Mouse (Mus musculus): ENCODE measurements around the gene Zfand6. TPM values are rescaled to one million over a fixed set of nuclear protein-coding genes. Genes with fewer than 3 reads are reported as not detected.
A peak's percentile ranks its signal among the peaks of the same experiment; 100 is the strongest.

Zfand6 gene
- total RNA-seq (2014; rRNA removed) (82.5 and 104 TPM in 2 replicates), polyA plus RNA-seq (2015; fragmentation: Nextera tagmentation; extraction: Ambion mirVana) (141 and 152 TPM in 2 replicates)

- under 1% methylated on average over 77 of the region's 87 CpGs for WGBS
- Histone ChIP-seq H3K36me3 (ENCODE audit: insufficient read depth, low read length) (no peaks in the 10 kb centered on the region), H3K4me2 (ENCODE audit: low read depth, low read length) (peak within 1 kb of the TSS; percentile 85), H3K4me1 (ENCODE audit: insufficient read depth, low read length) (0 out of 2 replicates have a peak, but pooled peaks cover 7% of the 10 kb centered on the region), H3K27me3 (ENCODE audit: insufficient read depth, low read length) (no peaks in the 10 kb centered on the region), H3K9me3 (ENCODE audit: low read length) (no peaks in the 10 kb centered on the region), H3K9ac (replicated peaks; ENCODE audit: low read length) (peak within 1 kb of the TSS; percentile 56), H3K27ac (peak within 1 kb of the TSS; percentile 71; the same call in 1 of the 2 replicates), H3K4me3 (ENCODE audit: low read length) (peak within 1 kb of the TSS; percentile 95)
- DNase-seq (ENCODE audit: low spot score) (peak; percentile 99), ATAC-seq (peak; percentile 99)
- no peak for TF ChIP-seq CTCF (IDR thresholded peaks at IDR 0.05; ENCODE audit: low read depth)
Measured at GRCm38 (mm10) chr7:84689251-84690100, at the start of gene Zfand6. TSS of gene Zfand6 (minus strand) at chr7:84689959.

- no peak overlapping the region for H3K4me3 ChIP-seq (ENCODE audit: low read length)
- no peak overlapping the region for H3K27ac ChIP-seq
- no peak for DNase-seq (ENCODE audit: low spot score)
- no peak overlapping the region for H3K9ac ChIP-seq (replicated peaks; ENCODE audit: low read length)
- H3K27me3 ChIP-seq (ENCODE audit: insufficient read depth, low read length): no peaks in the 10 kb centered on the region
- WGBS: 84% methylated on average over 2 of the region's 2 CpGs
- no peak for TF ChIP-seq CTCF (IDR thresholded peaks at IDR 0.05; ENCODE audit: low read depth)
- no peak for ATAC-seq
- no peaks in the 10 kb centered on the region for H3K36me3 ChIP-seq (ENCODE audit: insufficient read depth, low read length)
- no peaks in the 10 kb centered on the region for H3K4me1 ChIP-seq (ENCODE audit: insufficient read depth, low read length)
- no peaks in the 10 kb centered on the region for H3K9me3 ChIP-seq (ENCODE audit: low read length)
- H3K4me2 ChIP-seq (ENCODE audit: low read depth, low read length): no peak overlapping the region
Measured at GRCm38 (mm10) chr7:84736803-84737202, 47.0 kb upstream of the Zfand6 start.

GRCm38 (mm10) chr7:84733038-84733437 is 43.3 kb upstream of the Zfand6 start:
- peak; percentile 6 for DNase-seq (ENCODE audit: low spot score)
- H3K4me2 ChIP-seq (ENCODE audit: low read depth, low read length): no peak overlapping the region
- H3K4me1 ChIP-seq (ENCODE audit: insufficient read depth, low read length): no peaks in the 10 kb centered on the region
- H3K27ac ChIP-seq: no peak overlapping the region
- TF ChIP-seq CTCF (IDR thresholded peaks at IDR 0.05; ENCODE audit: low read depth): no peak
- H3K9ac ChIP-seq (replicated peaks; ENCODE audit: low read length): no peak overlapping the region
- H3K4me3 ChIP-seq (ENCODE audit: low read length): no peak overlapping the region
- H3K27me3 ChIP-seq (ENCODE audit: insufficient read depth, low read length): no peaks in the 10 kb centered on the region
- no peaks in the 10 kb centered on the region for H3K36me3 ChIP-seq (ENCODE audit: insufficient read depth, low read length)
- ATAC-seq: no peak
- H3K9me3 ChIP-seq (ENCODE audit: low read length): no peaks in the 10 kb centered on the region
- 53% methylated on average over 1 of the region's 1 CpGs for WGBS

- no peaks in the 10 kb centered on the region for H3K9me3 ChIP-seq (ENCODE audit: low read length)
- H3K4me2 ChIP-seq (ENCODE audit: low read depth, low read length): no peak overlapping the region
- no peaks in the 10 kb centered on the region for H3K36me3 ChIP-seq (ENCODE audit: insufficient read depth, low read length)
- no peak overlapping the region for H3K4me3 ChIP-seq (ENCODE audit: low read length)
- no peak overlapping the region for H3K27ac ChIP-seq
- no peak for TF ChIP-seq CTCF (IDR thresholded peaks at IDR 0.05; ENCODE audit: low read depth)
- no peaks in the 10 kb centered on the region for H3K27me3 ChIP-seq (ENCODE audit: insufficient read depth, low read length)
- no peaks in the 10 kb centered on the region for H3K4me1 ChIP-seq (ENCODE audit: insufficient read depth, low read length)
- ATAC-seq (no peak), DNase-seq (ENCODE audit: low spot score) (peak; percentile 3)
- WGBS: 83% methylated on average over 1 of the region's 1 CpGs
- H3K9ac ChIP-seq (replicated peaks; ENCODE audit: low read length): no peak overlapping the region
Measured at GRCm38 (mm10) chr7:84732052-84732451, 42.3 kb upstream of the Zfand6 start.

GRCm38 (mm10) chr7:84731076-84731475 is 41.3 kb upstream of the Zfand6 start:
- Histone ChIP-seq H3K9ac (replicated peaks; ENCODE audit: low read length) (no peak overlapping the region), H3K9me3 (ENCODE audit: low read length) (no peaks in the 10 kb centered on the region), H3K27ac (no peak overlapping the region), H3K27me3 (ENCODE audit: insufficient read depth, low read length) (no peaks in the 10 kb centered on the region), H3K4me2 (ENCODE audit: low read depth, low read length) (no peak overlapping the region), H3K4me1 (ENCODE audit: insufficient read depth, low read length) (no peaks in the 10 kb centered on the region), H3K36me3 (ENCODE audit: insufficient read depth, low read length) (no peaks in the 10 kb centered on the region), H3K4me3 (ENCODE audit: low read length) (no peak overlapping the region)
- DNase-seq (ENCODE audit: low spot score) (no peak), ATAC-seq (no peak)
- no peak for TF ChIP-seq CTCF (IDR thresholded peaks at IDR 0.05; ENCODE audit: low read depth)
- WGBS: 90% methylated on average over 3 of the region's 3 CpGs

- no peak overlapping the region for H3K27ac ChIP-seq
- DNase-seq (ENCODE audit: low spot score) (no peak), ATAC-seq (no peak)
- no peak overlapping the region for H3K9ac ChIP-seq (replicated peaks; ENCODE audit: low read length)
- WGBS: 78% methylated on average over 7 of the region's 7 CpGs
- H3K4me2 ChIP-seq (ENCODE audit: low read depth, low read length): no peak overlapping the region
- H3K4me3 ChIP-seq (ENCODE audit: low read length): no peak overlapping the region
- no peaks in the 10 kb centered on the region for H3K9me3 ChIP-seq (ENCODE audit: low read length)
- no peak for TF ChIP-seq CTCF (IDR thresholded peaks at IDR 0.05; ENCODE audit: low read depth)
- no peaks in the 10 kb centered on the region for H3K4me1 ChIP-seq (ENCODE audit: insufficient read depth, low read length)
- no peaks in the 10 kb centered on the region for H3K27me3 ChIP-seq (ENCODE audit: insufficient read depth, low read length)
- H3K36me3 ChIP-seq (ENCODE audit: insufficient read depth, low read length): no peaks in the 10 kb centered on the region
Measured at GRCm38 (mm10) chr7:84722804-84723459, 33.2 kb upstream of the Zfand6 start.
